Mouse (Mus musculus) kidney, adult 11 months (tissue): ENCODE measurements around the gene Trim44.

Experiments
- DNase-seq: peaks from one replicate; pipeline ENCODE4 v3.0.0; 2022

Gene Trim44

GRCm38 (mm10) chr2:102407363-102408184 lies at the start of gene Trim44:
Gene Trim44, minus strand, starts transcription at chr2:102407828.
- DNase-seq = no peak

GRCm38 (mm10) chr2:102455126-102455525 lies 47.5 kb upstream of the Trim44 start:
- no peak for DNase-seq

GRCm38 (mm10) chr2:102453447-102453846 lies 45.8 kb upstream of the Trim44 start:
- peak; percentile 8 for DNase-seq

GRCm38 (mm10) chr2:102451671-102452549 lies 44.3 kb upstream of the Trim44 start, which contains the start of gene Fjx1:
Gene Fjx1, minus strand, starts transcription at chr2:102452499.
- DNase-seq = peak; percentile 11

- peak; percentile 33 for DNase-seq
Observed at GRCm38 (mm10) chr2:102450761-102451670, 43.4 kb upstream of the Trim44 start.

GRCm38 (mm10) chr2:102450248-102450760 lies 42.7 kb upstream of the Trim44 start:
- DNase-seq = peak; percentile 51

GRCm38 (mm10) chr2:102449630-102450247 lies 42.1 kb upstream of the Trim44 start:
- DNase-seq = peak; percentile 7

GRCm38 (mm10) chr2:102449056-102449455 lies 41.4 kb upstream of the Trim44 start:
- no peak for DNase-seq

- DNase-seq = peak; percentile 16
Observed at GRCm38 (mm10) chr2:102447831-102448230, 40.2 kb upstream of the Trim44 start.

GRCm38 (mm10) chr2:102446851-102447250 lies 39.2 kb upstream of the Trim44 start:
- DNase-seq = no peak

- no peak for DNase-seq
Observed at GRCm38 (mm10) chr2:102437357-102438030, 29.9 kb upstream of the Trim44 start.

GRCm38 (mm10) chr2:102433879-102434278 lies 26.3 kb upstream of the Trim44 start:
- no peak for DNase-seq

GRCm38 (mm10) chr2:102431084-102431483 lies 23.5 kb upstream of the Trim44 start:
- no peak for DNase-seq

GRCm38 (mm10) chr2:102427974-102428373 lies 20.3 kb upstream of the Trim44 start:
- no peak for DNase-seq

GRCm38 (mm10) chr2:102426434-102426833 lies 18.8 kb upstream of the Trim44 start:
- DNase-seq = no peak

GRCm38 (mm10) chr2:102416149-102416743 lies 8.6 kb upstream of the Trim44 start:
- no peak for DNase-seq

GRCm38 (mm10) chr2:102412738-102413137 lies 5.1 kb upstream of the Trim44 start:
- DNase-seq = no peak

GRCm38 (mm10) chr2:102410615-102411014 lies 3.0 kb upstream of the Trim44 start:
- no peak for DNase-seq

GRCm38 (mm10) chr2:102409741-102410140 lies 2.1 kb upstream of the Trim44 start:
- no peak for DNase-seq
